Mouse (Mus musculus): ENCODE results near the gene Smim11. TPM values are rescaled to one million over a fixed set of nuclear protein-coding genes. Genes with fewer than 3 reads are reported as not detected.
A peak's percentile ranks its signal among the peaks of the same experiment; 100 is the strongest.

Gene Smim11
- polyA plus RNA-seq (2014; fragmentation: Nextera tagmentation; extraction: Ambion mirVana): 115 and 123 TPM in 2 replicates

GRCm38 (mm10) chr16:92300649-92301411 is at the start of gene Smim11:
TSS of gene Smim11 (plus strand) at chr16:92301286.
- peak within 1 kb of the TSS; percentile 89 for H3K4me2 ChIP-seq (ENCODE audit: low read depth, low read length, severe bottlenecking)

GRCm38 (mm10) chr16:92254316-92254715 is 46.8 kb upstream of the Smim11 start:
- DNase-seq (ENCODE audit: low spot score): no peak
- no peak for ATAC-seq (replicated peaks; ENCODE audit: low FRiP score)
- H3K4me2 ChIP-seq (ENCODE audit: low read depth, low read length, severe bottlenecking): no peak overlapping the region
- H3K4me3 ChIP-seq (ENCODE audit: low read depth, low read length): no peak overlapping the region
- WGBS: 61% methylated on average over 3 of the region's 3 CpGs
- no peaks in the 10 kb centered on the region for H3K27me3 ChIP-seq (ENCODE audit: control insufficient read depth, insufficient read depth, low read length)
- H3K36me3 ChIP-seq (ENCODE audit: control insufficient read depth, insufficient read depth, low read length): no peaks in the 10 kb centered on the region
- no peak overlapping the region for H3K9ac ChIP-seq (ENCODE audit: low read length)
- no peaks in the 10 kb centered on the region for H3K9me3 ChIP-seq (ENCODE audit: control insufficient read depth, low read length)
- no peak overlapping the region for H3K27ac ChIP-seq (ENCODE audit: low read depth, low read length)
- no peaks in the 10 kb centered on the region for H3K4me1 ChIP-seq (replicated peaks; ENCODE audit: control insufficient read depth, insufficient read depth, low read length)

More at GRCm38 (mm10) chr16:92300649-92301411, at the start of gene Smim11:
- H3K9ac ChIP-seq (ENCODE audit: low read length): peak within 1 kb of the TSS; percentile 65
- H3K4me3 ChIP-seq (ENCODE audit: low read depth, low read length): peak within 1 kb of the TSS; percentile 49
- H3K27me3 ChIP-seq (ENCODE audit: control insufficient read depth, insufficient read depth, low read length): no peaks in the 10 kb centered on the region
- no peak within 1 kb of the TSS for H3K27ac ChIP-seq (ENCODE audit: low read depth, low read length)
- H3K9me3 ChIP-seq (ENCODE audit: control insufficient read depth, low read length): no peaks in the 10 kb centered on the region
- H3K4me1 ChIP-seq (replicated peaks; ENCODE audit: control insufficient read depth, insufficient read depth, low read length): peaks cover 2% of the 10 kb centered on the region; the same call in 1 of the 2 replicates
- 9% methylated on average over 32 of the region's 32 CpGs for WGBS
- H3K36me3 ChIP-seq (ENCODE audit: control insufficient read depth, insufficient read depth, low read length): no peaks in the 10 kb centered on the region; the same call in 1 of the 2 replicates
- ATAC-seq (replicated peaks; ENCODE audit: low FRiP score) (peak; percentile 93), DNase-seq (ENCODE audit: low spot score) (peak; percentile 95)

- no peak for DNase-seq (ENCODE audit: low spot score)
- Histone ChIP-seq H3K27me3 (ENCODE audit: control insufficient read depth, insufficient read depth, low read length) (no peaks in the 10 kb centered on the region), H3K4me1 (replicated peaks; ENCODE audit: control insufficient read depth, insufficient read depth, low read length) (no peaks in the 10 kb centered on the region), H3K4me3 (ENCODE audit: low read depth, low read length) (no peak overlapping the region), H3K27ac (ENCODE audit: low read depth, low read length) (no peak overlapping the region), H3K9ac (ENCODE audit: low read length) (no peak overlapping the region), H3K4me2 (ENCODE audit: low read depth, low read length, severe bottlenecking) (no peak overlapping the region), H3K36me3 (ENCODE audit: control insufficient read depth, insufficient read depth, low read length) (no peaks in the 10 kb centered on the region), H3K9me3 (ENCODE audit: control insufficient read depth, low read length) (no peaks in the 10 kb centered on the region)
- ATAC-seq (replicated peaks; ENCODE audit: low FRiP score): no peak
- 82% methylated on average over 12 of the region's 12 CpGs for WGBS
Observed at GRCm38 (mm10) chr16:92267861-92268260, 33.2 kb upstream of the Smim11 start.

GRCm38 (mm10) chr16:92274516-92274915 is 26.6 kb upstream of the Smim11 start:
- H3K27me3 ChIP-seq (ENCODE audit: control insufficient read depth, insufficient read depth, low read length): no peaks in the 10 kb centered on the region
- no peaks in the 10 kb centered on the region for H3K36me3 ChIP-seq (ENCODE audit: control insufficient read depth, insufficient read depth, low read length)
- 77% methylated on average over 5 of the region's 5 CpGs for WGBS
- no peak for ATAC-seq (replicated peaks; ENCODE audit: low FRiP score)
- no peaks in the 10 kb centered on the region for H3K9me3 ChIP-seq (ENCODE audit: control insufficient read depth, low read length)
- H3K9ac ChIP-seq (ENCODE audit: low read length): no peak overlapping the region
- no peak overlapping the region for H3K4me3 ChIP-seq (ENCODE audit: low read depth, low read length)
- no peaks in the 10 kb centered on the region for H3K4me1 ChIP-seq (replicated peaks; ENCODE audit: control insufficient read depth, insufficient read depth, low read length)
- H3K27ac ChIP-seq (ENCODE audit: low read depth, low read length): no peak overlapping the region
- H3K4me2 ChIP-seq (ENCODE audit: low read depth, low read length, severe bottlenecking): no peak overlapping the region
- no peak for DNase-seq (ENCODE audit: low spot score)

GRCm38 (mm10) chr16:92275526-92275925 is 25.6 kb upstream of the Smim11 start:
- no peak overlapping the region for H3K4me2 ChIP-seq (ENCODE audit: low read depth, low read length, severe bottlenecking)
- WGBS: 89% methylated on average over 4 of the region's 4 CpGs

GRCm38 (mm10) chr16:92282671-92283070 is 18.4 kb upstream of the Smim11 start:
- DNase-seq (ENCODE audit: low spot score) (no peak), ATAC-seq (replicated peaks; ENCODE audit: low FRiP score) (no peak)
- WGBS: 76% methylated on average over 5 of the region's 5 CpGs
- no peak overlapping the region for H3K9ac ChIP-seq (ENCODE audit: low read length)
- no peak overlapping the region for H3K4me3 ChIP-seq (ENCODE audit: low read depth, low read length)
- H3K27me3 ChIP-seq (ENCODE audit: control insufficient read depth, insufficient read depth, low read length): no peaks in the 10 kb centered on the region
- H3K36me3 ChIP-seq (ENCODE audit: control insufficient read depth, insufficient read depth, low read length): no peaks in the 10 kb centered on the region
- H3K27ac ChIP-seq (ENCODE audit: low read depth, low read length): no peak overlapping the region
- no peaks in the 10 kb centered on the region for H3K4me1 ChIP-seq (replicated peaks; ENCODE audit: control insufficient read depth, insufficient read depth, low read length)
- H3K9me3 ChIP-seq (ENCODE audit: control insufficient read depth, low read length): no peaks in the 10 kb centered on the region
- H3K4me2 ChIP-seq (ENCODE audit: low read depth, low read length, severe bottlenecking): no peak overlapping the region

More at GRCm38 (mm10) chr16:92275526-92275925, 25.6 kb upstream of the Smim11 start:
- Histone ChIP-seq H3K4me3 (ENCODE audit: low read depth, low read length) (no peak overlapping the region), H3K36me3 (ENCODE audit: control insufficient read depth, insufficient read depth, low read length) (no peaks in the 10 kb centered on the region), H3K9me3 (ENCODE audit: control insufficient read depth, low read length) (no peaks in the 10 kb centered on the region), H3K4me1 (replicated peaks; ENCODE audit: control insufficient read depth, insufficient read depth, low read length) (no peaks in the 10 kb centered on the region), H3K27me3 (ENCODE audit: control insufficient read depth, insufficient read depth, low read length) (no peaks in the 10 kb centered on the region), H3K9ac (ENCODE audit: low read length) (no peak overlapping the region), H3K27ac (ENCODE audit: low read depth, low read length) (no peak overlapping the region)
- no peak for ATAC-seq (replicated peaks; ENCODE audit: low FRiP score)
- DNase-seq (ENCODE audit: low spot score): no peak

GRCm38 (mm10) chr16:92285068-92285467 is 16.0 kb upstream of the Smim11 start:
- no peak overlapping the region for H3K27ac ChIP-seq (ENCODE audit: low read depth, low read length)
- no peak overlapping the region for H3K9ac ChIP-seq (ENCODE audit: low read length)
- no peaks in the 10 kb centered on the region for H3K27me3 ChIP-seq (ENCODE audit: control insufficient read depth, insufficient read depth, low read length)
- H3K36me3 ChIP-seq (ENCODE audit: control insufficient read depth, insufficient read depth, low read length): no peaks in the 10 kb centered on the region
- 69% methylated on average over 10 of the region's 10 CpGs for WGBS
- no peak overlapping the region for H3K4me2 ChIP-seq (ENCODE audit: low read depth, low read length, severe bottlenecking)
- H3K4me3 ChIP-seq (ENCODE audit: low read depth, low read length): no peak overlapping the region
- no peaks in the 10 kb centered on the region for H3K9me3 ChIP-seq (ENCODE audit: control insufficient read depth, low read length)
- H3K4me1 ChIP-seq (replicated peaks; ENCODE audit: control insufficient read depth, insufficient read depth, low read length): no peaks in the 10 kb centered on the region
- ATAC-seq (replicated peaks; ENCODE audit: low FRiP score) (no peak), DNase-seq (ENCODE audit: low spot score) (no peak)

- Histone ChIP-seq H3K27ac (ENCODE audit: low read depth, low read length) (no peak overlapping the region), H3K4me2 (ENCODE audit: low read depth, low read length, severe bottlenecking) (no peak overlapping the region), H3K36me3 (ENCODE audit: control insufficient read depth, insufficient read depth, low read length) (no peaks in the 10 kb centered on the region), H3K4me3 (ENCODE audit: low read depth, low read length) (no peak overlapping the region), H3K9me3 (ENCODE audit: control insufficient read depth, low read length) (no peaks in the 10 kb centered on the region), H3K4me1 (replicated peaks; ENCODE audit: control insufficient read depth, insufficient read depth, low read length) (no peaks in the 10 kb centered on the region), H3K9ac (ENCODE audit: low read length) (no peak overlapping the region), H3K27me3 (ENCODE audit: control insufficient read depth, insufficient read depth, low read length) (no peaks in the 10 kb centered on the region)
- WGBS: 13% methylated on average over 7 of the region's 7 CpGs
- peak; percentile 91 for DNase-seq (ENCODE audit: low spot score)
- ATAC-seq (replicated peaks; ENCODE audit: low FRiP score): no peak
Observed at GRCm38 (mm10) chr16:92286609-92287008, 14.5 kb upstream of the Smim11 start.

- Histone ChIP-seq H3K4me1 (replicated peaks; ENCODE audit: control insufficient read depth, insufficient read depth, low read length) (no peaks in the 10 kb centered on the region), H3K4me2 (ENCODE audit: low read depth, low read length, severe bottlenecking) (no peak overlapping the region), H3K4me3 (ENCODE audit: low read depth, low read length) (no peak overlapping the region), H3K27me3 (ENCODE audit: control insufficient read depth, insufficient read depth, low read length) (no peaks in the 10 kb centered on the region), H3K9ac (ENCODE audit: low read length) (no peak overlapping the region), H3K9me3 (ENCODE audit: control insufficient read depth, low read length) (no peaks in the 10 kb centered on the region), H3K36me3 (ENCODE audit: control insufficient read depth, insufficient read depth, low read length) (no peaks in the 10 kb centered on the region), H3K27ac (ENCODE audit: low read depth, low read length) (no peak overlapping the region)
- no peak for DNase-seq (ENCODE audit: low spot score)
- ATAC-seq (replicated peaks; ENCODE audit: low FRiP score): no peak
- 92% methylated on average over 9 of the region's 9 CpGs for WGBS
Observed at GRCm38 (mm10) chr16:92288778-92289177, 12.3 kb upstream of the Smim11 start.
